8 mouse cellular contexts compared by ENCODE assay signal in the genomic region with DNA sequence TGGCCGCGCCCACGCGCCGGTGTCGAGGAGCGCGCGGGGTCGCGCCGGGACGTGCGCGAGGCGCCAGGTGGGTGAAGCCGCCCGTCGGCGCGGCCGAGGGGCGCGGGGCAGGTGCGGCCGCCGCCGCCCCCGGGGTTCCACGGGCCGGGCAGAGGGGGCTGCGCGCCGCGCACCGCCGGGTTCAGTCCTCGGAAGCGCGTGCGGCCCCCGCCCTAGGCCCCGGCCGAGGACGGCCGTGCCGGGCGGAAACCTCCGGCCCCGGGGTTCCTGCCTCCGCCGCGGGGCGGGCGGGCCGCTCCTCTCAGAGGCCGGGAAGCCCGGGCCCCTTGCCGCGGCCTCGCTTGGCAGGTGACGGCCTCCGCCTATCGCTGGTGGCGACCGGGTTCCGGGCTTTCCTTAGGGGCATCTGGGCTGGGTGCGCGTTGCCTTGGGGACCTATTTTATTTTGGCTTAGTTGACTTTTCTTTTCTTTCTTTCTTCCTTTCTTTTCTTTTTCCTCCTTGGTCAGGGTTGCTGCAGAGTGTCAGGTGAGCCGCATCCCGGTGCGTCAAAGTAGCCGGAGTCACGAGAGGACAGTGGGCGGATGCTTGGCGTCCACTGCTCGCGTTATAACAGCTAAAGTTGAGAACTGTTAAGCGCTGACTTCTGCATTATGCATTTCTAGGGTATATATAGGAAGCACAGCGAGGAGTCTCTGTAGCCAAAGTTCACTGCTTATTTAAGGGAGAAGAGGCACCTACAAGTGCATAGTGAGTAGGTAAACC. TPM values are rescaled to one million over a fixed set of nuclear protein-coding genes. Genes with fewer than 3 reads are reported as not detected.
DNase-seq lines count a peak whose midpoint lies in the region; ATAC-seq lines count a peak whose summit lies in the region.

No protein-coding gene starts in this region.

- peak overlapping the region; percentile 88 for H3K27ac ChIP-seq in liver, embryonic 15.5 days (replicated peaks)
- peak overlapping the region; percentile 83 for H3K27ac ChIP-seq in stomach, embryonic 15.5 days

- H3K4me2 ChIP-seq in liver, embryonic 15.5 days = peak overlapping the region; percentile 97
- H3K4me2 ChIP-seq in stomach, embryonic 15.5 days = peak overlapping the region; percentile 86

- H3K4me1 ChIP-seq in liver, embryonic 15.5 days (replicated peaks) = peaks cover 30% of the 10 kb centered on the region
- 0 out of 2 replicates have a peak, but pooled peaks cover 2% of the 10 kb centered on the region for H3K4me1 ChIP-seq in stomach, embryonic 15.5 days

- no peaks in the 10 kb centered on the region for H3K36me3 ChIP-seq in liver, embryonic 15.5 days (replicated peaks)
- no peaks in the 10 kb centered on the region for H3K36me3 ChIP-seq in stomach, embryonic 15.5 days

- WGBS in liver, embryonic 15.5 days (ENCODE audit: insufficient replicate concordance) = under 1% methylated on average over 57 of the region's 80 CpGs
- under 1% methylated on average over 33 of the region's 80 CpGs for WGBS in stomach, embryonic 15.5 days

- H3K27me3 ChIP-seq in liver, embryonic 15.5 days = no peaks in the 10 kb centered on the region
- no peaks in the 10 kb centered on the region for H3K27me3 ChIP-seq in stomach, embryonic 15.5 days (replicated peaks)

- no peaks in the 10 kb centered on the region for H3K9me3 ChIP-seq in liver, embryonic 15.5 days (replicated peaks)
- H3K9me3 ChIP-seq in stomach, embryonic 15.5 days = no peaks in the 10 kb centered on the region

- peak overlapping the region; percentile 97 for H3K4me3 ChIP-seq in liver, embryonic 15.5 days (replicated peaks)
- H3K4me3 ChIP-seq in stomach, embryonic 15.5 days (replicated peaks) = peak overlapping the region; percentile 75

- peak; percentile 43 to 54 for DNase-seq in layer of hippocampus, postnatal 10 days (ENCODE audit: low spot score in 2 of 2)
- no peak for DNase-seq in layer of hippocampus, adult 9-10 months (ENCODE audit: low spot score)
- DNase-seq in embryo, embryonic 10.5 days (ENCODE audit: low spot score) = peak; percentile 52
- DNase-seq in gastrocnemius, postnatal 4 days (ENCODE audit: low spot score in 2 of 2) = peak; percentile 46 to 59
- DNase-seq in kidney, adult 18-20 months = peak; percentile 72
- DNase-seq in neural tube, embryonic 10.5 days (ENCODE audit: extremely low spot score, low spot score) = peak; percentile 61

- peak; percentile 88 for ATAC-seq in liver, embryonic 15.5 days (ENCODE audit: insufficient read depth)
- peak; percentile 77 for ATAC-seq in stomach, embryonic 15.5 days (ENCODE audit: insufficient read depth, low FRiP score, low read depth)

- peak overlapping the region; percentile 95 for H3K9ac ChIP-seq in liver, embryonic 15.5 days
- H3K9ac ChIP-seq in stomach, embryonic 15.5 days = peak overlapping the region; percentile 68

RNA-seq across cellular contexts. Expression of gene Gm3625, which starts 0.6 kb away (rescaled TPM):
- not detected for total RNA-seq in layer of hippocampus, postnatal 10 days (2021)
- not detected for total RNA-seq in gastrocnemius, postnatal 4 days (2021)
- polyA plus RNA-seq in liver, embryonic 15.5 days (2015; fragmentation: Nextera tagmentation; extraction: Ambion mirVana) = not detected in 2 replicates
- polyA plus RNA-seq in stomach, embryonic 15.5 days (2015; fragmentation: Nextera tagmentation; extraction: Ambion mirVana) = not detected in 2 replicates

RNA-seq across cellular contexts. Expression of gene Itsn2, which starts 0.9 kb away (rescaled TPM):
- 10 to 100 TPM; 58.3 to 65.3 TPM for total RNA-seq in layer of hippocampus, postnatal 10 days (2021)
- 10 to 100 TPM; 34.2 to 36.5 TPM for total RNA-seq in gastrocnemius, postnatal 4 days (2021)
- polyA plus RNA-seq in liver, embryonic 15.5 days (2015; fragmentation: Nextera tagmentation; extraction: Ambion mirVana) = 19.9 and 20.5 TPM in 2 replicates
- polyA plus RNA-seq in stomach, embryonic 15.5 days (2015; fragmentation: Nextera tagmentation; extraction: Ambion mirVana) = 36.0 and 38.9 TPM in 2 replicates
